Mouse (Mus musculus) layer of hippocampus, adult 9-11 months (tissue): ENCODE measurements around the gene Hist1h3a.
"Not testable (repeated sequence)": the region's sequence is repeated elsewhere in the genome, so short reads cannot be mapped to it uniquely, and the experiment has no call there.

Experiments
- DNase-seq: peaks from one replicate; pipeline ENCODE4 v3.0.0; 2022

The Hist1h3a gene

GRCm38 (mm10) chr13:23757921-23758320 lies 4.3 kb downstream of the Hist1h3a start:
- DNase-seq = no peak

GRCm38 (mm10) chr13:23757211-23757773 lies 4.9 kb downstream of the Hist1h3a start:
- no peak for DNase-seq

- peak; percentile 94 for DNase-seq
These were observed 5.4 kb downstream of the Hist1h3a start, which contains the start of gene Hist1h4b for GRCm38 (mm10) chr13:23756790-23757189. Gene Hist1h4b (plus strand): TSS chr13:23757013.

- DNase-seq = no peak
These were observed 7.2 kb downstream of the Hist1h3a start for GRCm38 (mm10) chr13:23755000-23755399.

- DNase-seq = no peak
These were observed 8.7 kb downstream of the Hist1h3a start for GRCm38 (mm10) chr13:23753314-23754078.

GRCm38 (mm10) chr13:23752742-23753172 lies 9.4 kb downstream of the Hist1h3a start:
- no peak for DNase-seq

- peak; percentile 91 for DNase-seq
These were observed 10.0 kb downstream of the Hist1h3a start, which contains the start of gene Hist1h3b for GRCm38 (mm10) chr13:23752067-23752741. Gene Hist1h3b (plus strand): TSS chr13:23752267.

GRCm38 (mm10) chr13:23751478-23751956 lies 10.7 kb downstream of the Hist1h3a start:
- DNase-seq = no peak

- DNase-seq = not testable (repeated sequence)
These were observed 11.2 kb downstream of the Hist1h3a start, which contains the start of gene Hist1h2ab for GRCm38 (mm10) chr13:23750839-23751477. Gene Hist1h2ab (plus strand): TSS chr13:23751126.

- no peak for DNase-seq
These were observed 12.5 kb downstream of the Hist1h3a start for GRCm38 (mm10) chr13:23749563-23750121.

GRCm38 (mm10) chr13:23747892-23748288 lies 14.3 kb downstream of the Hist1h3a start:
- no peak for DNase-seq

- DNase-seq = no peak
These were observed 14.9 kb downstream of the Hist1h3a start for GRCm38 (mm10) chr13:23747081-23747891.

GRCm38 (mm10) chr13:23746201-23747080 lies 15.7 kb downstream of the Hist1h3a start, which contains the start of gene Hist1h2bb:
Gene Hist1h2bb (plus strand): TSS chr13:23746734.
- DNase-seq = peak; percentile 88

GRCm38 (mm10) chr13:23745381-23746161 lies 16.6 kb downstream of the Hist1h3a start, which contains the start of gene Hist1h3c:
Gene Hist1h3c (minus strand): TSS chr13:23745602.
- peak; percentile 84 for DNase-seq

- DNase-seq = no peak
These were observed 17.5 kb downstream of the Hist1h3a start for GRCm38 (mm10) chr13:23744421-23745380.

- DNase-seq = no peak
These were observed 18.2 kb downstream of the Hist1h3a start for GRCm38 (mm10) chr13:23743963-23744362.

GRCm38 (mm10) chr13:23743215-23743614 lies 19.0 kb downstream of the Hist1h3a start:
- no peak for DNase-seq

GRCm38 (mm10) chr13:23742007-23742406 lies 20.2 kb downstream of the Hist1h3a start:
- no peak for DNase-seq
